Mouse (Mus musculus): ENCODE measurements at regions not wholly inside any gene's neighbourhood (a gene's known extent, or its start where the extent isn't known, plus 50 kb on each side); places are given as distances from the start of the nearest gene placed in this dataset.
"Not testable (repeated sequence)": the region's sequence is repeated elsewhere in the genome, so short reads cannot be mapped to it uniquely, and the experiment has no call there.

GRCm38 (mm10) chr3:83416536-83416935, 288.8 kb downstream of the Dchs2 start:
- in situ Hi-C loops (cut with MboI, MseI): no loop called here

GRCm38 (mm10) chr3:83424267-83424666, 296.5 kb downstream of the Dchs2 start:
- in situ Hi-C loops (cut with MboI, MseI): no loop called here

GRCm38 (mm10) chr3:83429376-83429775, 301.6 kb downstream of the Dchs2 start:
- in situ Hi-C loops (cut with MboI, MseI): no loop called here

- in situ Hi-C loops (cut with MboI, MseI): no loop called here
Observed at GRCm38 (mm10) chr3:83446154-83446667, 318.5 kb downstream of the Dchs2 start.

- in situ Hi-C loops (cut with MboI, MseI): no loop called here
Observed at GRCm38 (mm10) chr3:83450662-83451061, 315.5 kb upstream of the Sfrp2 start.

GRCm38 (mm10) chr3:83451317-83451716, 314.8 kb upstream of the Sfrp2 start:
- in situ Hi-C loops (cut with MboI, MseI): no loop called here

GRCm38 (mm10) chr3:83453462-83453861, 312.7 kb upstream of the Sfrp2 start:
- in situ Hi-C loops (cut with MboI, MseI): no loop called here

GRCm38 (mm10) chr3:83458450-83458849, 307.7 kb upstream of the Sfrp2 start:
- in situ Hi-C loops (cut with MboI, MseI): no loop called here

- in situ Hi-C loops (cut with MboI, MseI): no loop called here
Observed at GRCm38 (mm10) chr3:83479251-83479650, 286.9 kb upstream of the Sfrp2 start.

GRCm38 (mm10) chr3:83480176-83480575, 285.9 kb upstream of the Sfrp2 start:
- in situ Hi-C loops (cut with MboI, MseI): no loop called here

GRCm38 (mm10) chr3:83486192-83486716, 279.9 kb upstream of the Sfrp2 start:
- in situ Hi-C loops (cut with MboI, MseI): no loop called here

- in situ Hi-C loops (cut with MboI, MseI): no loop called here
Observed at GRCm38 (mm10) chr3:83495584-83495983, 270.5 kb upstream of the Sfrp2 start.

- in situ Hi-C loops (cut with MboI, MseI): no loop called here
Observed at GRCm38 (mm10) chr3:83503901-83504300, 262.2 kb upstream of the Sfrp2 start.

- in situ Hi-C loops (cut with MboI, MseI): no loop called here
Observed at GRCm38 (mm10) chr3:83516614-83517013, 249.5 kb upstream of the Sfrp2 start.

- in situ Hi-C loops (cut with MboI, MseI): no loop called here
Observed at GRCm38 (mm10) chr3:83517914-83518635, 248.0 kb upstream of the Sfrp2 start.

- in situ Hi-C loops (cut with MboI, MseI): no loop called here
Observed at GRCm38 (mm10) chr3:83530243-83530847, 235.8 kb upstream of the Sfrp2 start.

GRCm38 (mm10) chr3:83536624-83537023, 229.5 kb upstream of the Sfrp2 start:
- in situ Hi-C loops (cut with MboI, MseI): not testable (repeated sequence)

GRCm38 (mm10) chr3:83537231-83537630, 228.9 kb upstream of the Sfrp2 start:
- in situ Hi-C loops (cut with MboI, MseI): no loop called here

- in situ Hi-C loops (cut with MboI, MseI): no loop called here
Observed at GRCm38 (mm10) chr3:83537711-83538110, 228.4 kb upstream of the Sfrp2 start.

GRCm38 (mm10) chr3:83538898-83539297, 227.2 kb upstream of the Sfrp2 start:
- in situ Hi-C loops (cut with MboI, MseI): no loop called here

GRCm38 (mm10) chr3:83540997-83541932, 224.9 kb upstream of the Sfrp2 start:
- in situ Hi-C loops (cut with MboI, MseI): no loop called here

All from T-helper 2 cell (primary cell).